Mouse (Mus musculus): ENCODE data around the gene Vmn1r17.
"Not testable (repeated sequence)": the region's sequence is repeated elsewhere in the genome, so short reads cannot be mapped to it uniquely, and the experiment has no call there.

Gene Vmn1r17

DNA sequence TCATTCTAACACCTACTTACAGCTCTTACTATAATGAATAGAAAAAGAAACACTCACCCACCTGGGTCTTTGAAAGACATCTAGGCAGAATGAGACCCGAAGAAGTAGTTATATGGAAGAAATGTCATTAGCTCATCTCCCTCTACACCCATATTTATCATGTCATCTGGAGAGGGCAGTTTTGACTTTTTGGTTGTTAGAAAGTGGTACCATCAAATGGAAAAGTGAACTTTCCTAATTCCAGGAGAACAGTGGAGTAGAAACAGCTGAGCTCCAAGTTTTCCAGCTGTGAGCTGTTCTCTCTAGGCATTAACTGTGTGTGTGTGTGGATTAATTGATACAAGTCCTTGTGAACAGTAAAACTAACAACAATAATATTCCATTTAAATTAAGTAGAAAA, at the start of gene Vmn1r17:
TSS of gene Vmn1r17 (minus strand) at position 101 of the 400 bp plus-strand sequence.
- no peak for DNase-seq

DNA sequence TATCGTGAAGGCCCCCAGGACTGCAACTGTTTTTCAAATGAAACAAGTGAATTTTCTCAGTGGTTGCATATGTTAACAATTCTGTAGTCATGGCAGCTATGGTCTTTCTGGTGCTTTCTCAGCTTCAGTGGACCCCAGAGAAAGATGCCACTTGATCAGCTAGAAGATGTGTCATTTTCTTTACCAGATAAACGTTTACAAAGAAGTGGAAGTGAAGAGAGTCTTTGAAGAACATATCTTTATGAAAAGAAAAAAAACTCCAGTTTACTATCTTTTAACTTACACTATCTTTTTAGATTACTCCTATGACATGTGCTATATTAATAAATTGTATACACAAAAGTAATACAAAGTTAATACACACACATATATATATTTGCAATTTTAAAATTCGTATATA, 40.0 kb upstream of the Vmn1r17 start, which contains the start of gene Vmn1r19:
TSS of gene Vmn1r19 (plus strand) at position 301 of the 400 bp plus-strand sequence.
- not testable (repeated sequence) for DNase-seq

DNA sequence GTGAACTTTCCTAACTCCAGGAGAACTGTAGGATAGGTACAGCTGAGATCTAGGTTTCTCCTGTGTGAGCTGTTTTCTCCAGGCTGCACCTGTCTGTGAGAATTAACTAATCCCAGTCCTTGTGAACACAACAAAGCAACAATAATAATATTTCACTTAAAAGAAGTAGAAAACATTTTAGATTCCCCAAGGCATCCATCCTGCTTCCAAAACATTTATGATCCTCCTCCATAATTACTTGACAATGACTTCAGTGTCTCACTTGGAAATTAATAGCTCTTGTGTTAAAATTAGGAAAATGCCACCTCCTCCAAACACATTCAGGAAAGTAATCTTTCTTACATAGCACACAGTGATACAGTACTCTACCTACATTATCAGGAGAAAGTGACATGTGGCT, 32.2 kb upstream of the Vmn1r17 start, which contains the start of gene Vmn1r18:
TSS of gene Vmn1r18 (minus strand) at position 101 of the 400 bp plus-strand sequence.
- DNase-seq = no peak

DNA sequence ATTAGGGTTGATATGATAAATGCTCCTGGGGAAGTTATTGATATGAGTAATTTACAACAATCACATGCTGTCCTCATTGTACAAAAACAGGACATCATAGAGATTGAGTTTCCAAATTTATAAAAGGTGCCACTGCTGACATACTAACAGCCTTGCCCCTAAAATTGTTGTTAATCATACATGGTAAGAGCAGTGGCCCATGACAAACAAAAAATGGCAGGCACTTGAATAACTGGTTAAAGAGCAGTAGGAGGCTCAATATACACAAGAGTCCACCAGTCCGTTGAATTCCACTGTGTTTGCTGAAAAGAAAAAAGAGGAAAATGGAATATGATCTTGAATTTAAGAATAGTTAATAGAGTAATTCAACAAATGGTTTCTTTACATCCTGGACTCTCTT, 4.0 kb upstream of the Vmn1r17 start:
- no peak for DNase-seq

DNA sequence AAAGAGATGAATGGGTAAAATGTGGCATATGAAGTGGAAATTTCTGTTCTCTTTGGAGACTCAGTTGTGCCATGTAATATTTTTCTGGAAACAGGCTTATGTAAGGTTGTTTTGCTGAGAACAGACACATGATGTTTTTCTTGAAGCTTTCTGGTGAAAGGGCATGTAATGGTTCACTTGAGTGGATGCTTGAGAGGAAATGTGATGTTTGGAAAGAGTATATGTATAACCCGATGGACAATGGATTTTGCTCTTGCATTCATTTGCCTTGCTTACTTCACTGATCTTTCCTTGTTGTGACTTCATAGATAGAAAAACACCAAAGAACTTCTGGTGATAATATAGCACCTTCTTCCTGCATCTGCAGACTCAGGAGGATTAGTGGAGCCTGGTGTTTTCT, 2.3 kb upstream of the Vmn1r17 start:
- not testable (repeated sequence) for DNase-seq

DNA sequence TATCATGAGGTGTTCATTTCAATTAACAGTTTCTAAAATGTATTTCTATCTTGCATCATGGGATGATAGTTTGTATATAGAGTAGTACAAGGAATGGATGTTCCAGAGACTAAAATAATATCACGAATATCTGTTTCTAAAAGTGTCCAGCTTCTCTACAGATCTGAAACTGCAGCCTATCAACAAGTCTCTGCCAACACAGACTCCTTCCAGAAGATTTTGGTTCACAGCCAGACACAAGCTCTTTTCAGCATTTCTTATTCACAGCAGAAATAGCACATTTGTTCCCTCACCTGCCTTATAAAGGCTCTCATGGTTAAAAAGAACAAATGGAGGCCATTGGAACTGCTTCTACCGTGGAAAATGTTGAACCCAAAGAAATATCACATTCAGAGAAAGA, 6.7 kb downstream of the Vmn1r17 start:
- DNase-seq = no peak

DNA sequence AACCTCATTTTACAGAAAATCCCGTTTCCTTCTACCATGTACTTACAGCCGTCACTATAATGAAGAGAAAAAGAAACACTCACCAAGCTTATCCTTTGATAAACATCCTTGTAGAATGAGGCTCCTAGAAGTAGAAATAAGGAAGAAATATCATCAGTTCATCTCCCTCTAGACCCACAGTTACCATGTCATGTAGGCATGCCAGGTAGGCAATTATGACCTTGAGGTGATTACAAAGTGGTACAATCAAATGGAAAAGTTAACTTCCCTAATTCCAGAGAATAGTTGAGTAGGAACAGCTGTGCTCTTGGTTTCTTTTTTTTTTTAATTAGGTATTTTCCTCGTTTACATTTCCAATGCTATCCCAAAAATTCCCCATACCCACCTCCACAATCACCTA, 34.1 kb downstream of the Vmn1r17 start, which contains the start of gene Vmn1r16:
TSS of gene Vmn1r16 (minus strand) at position 101 of the 400 bp plus-strand sequence.
- DNase-seq = no peak

DNA sequence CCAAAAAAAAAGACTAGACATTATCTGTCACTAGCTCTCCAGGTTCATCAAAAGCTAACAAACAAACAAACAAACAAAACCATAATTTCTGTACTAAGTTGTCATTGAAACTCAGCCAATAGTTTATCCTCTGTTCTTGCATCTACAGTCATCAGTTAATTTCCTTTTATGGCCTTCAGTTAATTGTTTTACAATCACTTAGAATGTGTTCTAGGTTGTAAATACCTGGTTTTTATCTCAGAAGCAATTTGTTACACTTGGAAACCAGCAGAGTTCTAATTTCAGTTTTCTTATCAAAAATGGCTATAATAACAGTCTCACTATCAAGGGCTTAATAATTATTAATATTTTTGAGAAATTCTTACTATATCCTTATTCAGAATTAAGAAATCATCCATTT, 37.4 kb downstream of the Vmn1r17 start:
- DNase-seq = no peak

Measured in heart, adult 11 months (tissue).